Mouse (Mus musculus): ENCODE measurements at regions not wholly inside any gene's neighbourhood (a gene's known extent, or its start where the extent isn't known, plus 50 kb on each side); places are given as distances from the start of the nearest gene placed in this dataset.

DNA sequence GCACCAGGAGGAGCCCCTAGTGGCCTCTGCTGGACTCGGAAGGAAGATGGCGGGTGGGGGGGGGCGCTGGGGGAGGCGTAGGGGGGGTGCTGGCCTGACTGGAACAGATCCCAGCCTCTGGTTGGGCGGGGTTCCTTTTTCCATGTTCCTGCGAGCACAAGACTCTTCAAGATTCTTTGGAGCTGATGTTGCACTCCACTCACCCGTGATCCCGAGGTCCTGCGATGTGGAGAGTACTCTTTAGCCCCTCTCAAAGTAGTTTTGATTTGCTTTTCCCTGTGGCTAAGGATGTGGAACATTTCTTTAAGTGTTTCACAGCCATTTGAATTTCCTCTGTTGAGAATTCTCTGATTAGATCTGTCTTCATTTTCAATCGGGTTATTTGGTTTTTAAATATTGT lies 269.8 kb upstream of the 2610301B20Rik start:
- no peak for DNase-seq

DNA sequence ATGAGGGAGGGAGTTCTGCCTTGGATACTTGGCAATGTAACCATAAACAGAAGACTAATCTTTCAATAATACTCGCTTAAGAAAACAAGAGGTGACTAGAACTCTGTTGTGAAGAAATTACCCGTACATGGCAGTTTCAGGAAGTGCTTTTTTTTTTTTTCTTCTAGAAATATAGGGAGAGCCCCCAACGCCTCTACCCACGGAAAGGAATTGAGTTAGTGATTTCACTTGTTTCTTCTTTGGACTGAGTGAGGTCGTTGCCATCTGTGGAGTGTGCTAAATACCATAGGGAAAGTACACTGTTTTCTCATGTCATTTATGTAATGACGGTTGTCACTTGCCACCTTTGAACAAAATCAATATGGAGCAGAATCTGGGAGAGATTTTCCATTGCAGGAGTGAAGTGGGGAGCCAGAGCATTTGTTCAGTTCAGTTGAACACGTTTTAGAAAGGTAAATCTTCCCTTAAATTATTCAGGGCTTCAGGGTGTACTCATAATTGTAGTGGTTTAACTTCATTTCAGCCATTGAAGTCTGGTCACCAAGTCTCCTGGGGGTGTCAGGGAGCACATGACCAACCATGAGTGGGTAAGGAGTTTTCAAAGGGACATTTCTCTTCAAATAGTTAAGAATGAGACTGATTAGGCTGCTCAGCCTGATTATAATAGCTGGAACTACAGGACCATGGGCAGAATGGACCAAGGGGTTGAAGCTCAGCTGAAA lies 266.3 kb upstream of the 2610301B20Rik start:
- no peak for DNase-seq

GRCm38 (mm10) chr4:10610784-10611183 lies 263.5 kb upstream of the 2610301B20Rik start:
- no peak for DNase-seq

All from gastrocnemius, postnatal 10 days (tissue).